Mouse (Mus musculus) midbrain, embryonic 11.5 days (tissue): ENCODE data around the gene Atg101. TPM values are rescaled to one million over a fixed set of nuclear protein-coding genes. Genes with fewer than 3 reads are reported as not detected.
A peak's percentile ranks its signal among the peaks of the same experiment; 100 is the strongest.

ENCODE experiments used
- ATAC-seq: fragments of 200-750 bp; cut with Nextera tagmentation; 2 replicates; pipeline ENCODE4 v1.8.0; 2017; ENCODE audit warnings: moderate TSS enrichment, moderate library complexity; ENCODE audit not compliant: low FRiP score
- DNase-seq: peaks from one replicate; pipeline ENCODE4 v3.0.0; 2015; ENCODE audit warnings: low spot score; ENCODE audit errors: missing footprints
- H3K27ac ChIP-seq: fragments of 300-500 bp; sonication (generic); 2 replicates; pipeline ENCODE4 v1.5.1; 2014; ENCODE audit warnings: low read depth, low read length
- H3K27me3 ChIP-seq: fragments of 300-500 bp; sonication (generic); 2 replicates; pipeline ENCODE4 v1.6.1; 2014; ENCODE audit warnings: mild to moderate bottlenecking, low read length, moderate library complexity, mixed read lengths; ENCODE audit not compliant: control insufficient read depth, insufficient read depth
- H3K36me3 ChIP-seq: fragments of 300-500 bp; sonication (generic); 2 replicates; pipeline ENCODE4 v1.6.1; 2014; ENCODE audit warnings: mild to moderate bottlenecking, low read length, moderate library complexity, mixed read lengths; ENCODE audit not compliant: control insufficient read depth, insufficient read depth
- H3K4me1 ChIP-seq: fragments of 300-500 bp; sonication (generic); 2 replicates; pipeline ENCODE4 v1.6.1; 2014; ENCODE audit warnings: low read length; ENCODE audit not compliant: control insufficient read depth, insufficient read depth
- H3K4me2 ChIP-seq: fragments of 300-500 bp; sonication (generic); 2 replicates; pipeline ENCODE4 v1.6.1; 2014; ENCODE audit warnings: mild to moderate bottlenecking, moderate library complexity
- H3K4me3 ChIP-seq: fragments of 300-500 bp; sonication (generic); 2 replicates; pipeline ENCODE4 v1.5.1; 2014; ENCODE audit warnings: low read depth, low read length
- H3K9ac ChIP-seq: fragments of 300-500 bp; sonication (generic); 2 replicates; pipeline ENCODE4 v1.6.1; 2014; ENCODE audit warnings: low read length
- H3K9me3 ChIP-seq: fragments of 300-500 bp; sonication (generic); 2 replicates; pipeline ENCODE4 v1.6.1; 2016; ENCODE audit warnings: low read length; ENCODE audit not compliant: control insufficient read depth
- WGBS: fragments of 180-500 bp; shearing (Covaris S2); extraction: QIAGEN DNeasy Blood & Tissue Kit; methylation state at CpG from one replicate; pipeline ENCODE4 v1.1.7; 2014; 5-methylcytosine and 5-hydroxymethylcytosine counted together
- polyA plus RNA-seq: library from polyadenylated mRNA; unstranded; fragments of >200 nt; fragmentation: Nextera tagmentation; extraction: Ambion mirVana; gene quantifications from 2 replicates; pipeline ENCODE4 v1.2.1, GENCODE M21; 2014

Atg101 gene
- polyA plus RNA-seq, 1 experiment from 2014 or later: 67.4 TPM

DNA sequence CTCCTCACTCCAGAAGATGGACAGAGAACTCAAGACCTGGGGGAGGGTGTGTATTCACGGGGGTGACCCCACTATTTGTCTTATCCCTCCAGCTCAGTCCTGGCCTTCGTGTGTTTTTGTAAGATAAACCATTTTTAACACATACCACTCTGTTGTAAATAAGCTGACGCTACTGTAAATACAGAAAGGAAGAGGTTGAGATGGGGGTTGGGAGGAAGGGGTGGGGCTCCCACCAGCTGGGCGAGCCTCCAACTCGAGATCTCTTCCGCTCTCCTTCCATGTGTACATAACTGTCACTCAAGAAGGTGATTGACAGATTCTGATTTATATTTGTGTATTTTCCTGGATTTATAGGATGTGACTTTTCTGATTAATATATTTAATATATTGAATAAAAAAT is 9.7 kb upstream of the Atg101 start:
- Histone ChIP-seq H3K4me1 (peaks cover 5% of the 10 kb centered on the region; the same call in 1 of the 2 replicates), H3K9me3 (no peaks in the 10 kb centered on the region), H3K9ac (no peak overlapping the region), H3K27ac (no peak overlapping the region), H3K36me3 (no peaks in the 10 kb centered on the region), H3K4me3 (no peak overlapping the region), H3K4me2 (no peak overlapping the region), H3K27me3 (no peaks in the 10 kb centered on the region)
- DNase-seq: no peak
- WGBS: 87% methylated on average over 6 of the region's 6 CpGs
- ATAC-seq: no peak

DNA sequence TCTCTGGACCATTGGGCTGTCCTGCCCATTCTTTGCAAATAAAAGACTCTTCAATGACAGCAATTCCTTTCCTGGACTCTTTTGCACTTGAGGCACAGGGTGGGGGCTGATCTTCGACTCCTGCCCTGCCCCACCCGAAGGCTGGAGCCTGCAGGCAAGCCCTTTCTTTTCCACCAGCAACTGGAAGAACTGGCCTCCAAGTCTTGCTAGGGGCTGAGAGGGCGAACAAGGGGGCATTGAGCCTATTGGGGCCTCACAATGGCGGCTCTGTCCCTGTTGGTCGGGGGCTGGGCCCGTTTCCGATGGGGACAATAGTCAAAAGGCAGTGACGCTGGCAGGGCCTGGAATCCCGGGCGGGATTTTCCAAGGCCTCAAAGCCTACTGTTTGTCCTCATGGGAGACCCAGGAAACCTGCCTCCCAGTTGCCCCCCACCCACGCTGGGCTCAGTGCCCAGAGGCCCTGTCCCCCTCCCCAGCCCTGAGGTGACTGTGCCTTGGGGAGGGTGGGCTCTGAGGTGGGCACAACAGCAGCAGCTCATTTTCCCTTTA is 6.6 kb upstream of the Atg101 start:
- Histone ChIP-seq H3K4me3 (no peak overlapping the region), H3K9ac (no peak overlapping the region), H3K9me3 (no peaks in the 10 kb centered on the region), H3K27ac (peak overlapping the region; percentile 15; the same call in 1 of the 2 replicates), H3K4me1 (peaks cover 5% of the 10 kb centered on the region; the same call in 1 of the 2 replicates), H3K36me3 (no peaks in the 10 kb centered on the region), H3K27me3 (no peaks in the 10 kb centered on the region), H3K4me2 (no peak overlapping the region)
- 14% methylated on average over 11 of the region's 11 CpGs for WGBS
- ATAC-seq (peak; percentile 81), DNase-seq (no peak)

GRCm38 (mm10) chr15:101278589-101278988 is 5.5 kb upstream of the Atg101 start:
- Histone ChIP-seq H3K4me2 (no peak overlapping the region), H3K4me3 (no peak overlapping the region), H3K36me3 (no peaks in the 10 kb centered on the region), H3K9ac (no peak overlapping the region), H3K9me3 (no peaks in the 10 kb centered on the region), H3K27me3 (no peaks in the 10 kb centered on the region), H3K27ac (no peak overlapping the region), H3K4me1 (peaks cover 5% of the 10 kb centered on the region; the same call in 1 of the 2 replicates)
- DNase-seq (no peak), ATAC-seq (no peak)
- 67% methylated on average over 5 of the region's 5 CpGs for WGBS

DNA sequence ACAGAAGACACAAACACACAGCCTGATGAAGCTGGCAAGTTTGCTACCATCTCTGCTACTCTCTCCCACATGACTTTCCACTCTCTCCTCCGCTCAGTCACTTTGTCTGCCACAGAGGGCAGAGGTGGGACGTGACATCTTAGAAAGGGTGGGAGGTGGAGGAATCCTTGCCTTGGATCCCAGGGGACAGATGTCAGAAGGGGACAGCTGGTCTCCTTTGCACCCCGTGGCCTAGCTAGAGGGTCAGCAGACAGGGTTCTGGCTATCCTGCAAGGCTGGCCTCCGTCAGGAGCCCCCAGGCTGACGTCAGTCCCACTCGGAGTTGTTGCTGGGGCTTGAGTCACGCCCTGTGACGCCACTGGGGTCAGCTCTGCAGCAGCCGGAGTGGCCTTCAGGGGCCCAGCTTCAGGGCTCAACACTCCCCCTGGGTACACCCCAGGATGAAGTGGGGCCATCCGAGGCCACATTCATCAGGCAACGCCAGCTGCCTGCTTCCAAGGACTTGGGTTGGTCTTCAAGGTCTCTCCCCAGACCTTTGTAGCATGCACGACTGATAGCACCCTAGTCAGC is 4.6 kb upstream of the Atg101 start:
- DNase-seq (no peak), ATAC-seq (no peak)
- H3K36me3 ChIP-seq: no peaks in the 10 kb centered on the region
- WGBS: 72% methylated on average over 12 of the region's 12 CpGs
- H3K27ac ChIP-seq: no peak overlapping the region
- no peak overlapping the region for H3K4me2 ChIP-seq
- peaks cover 5% of the 10 kb centered on the region for H3K4me1 ChIP-seq
- H3K9me3 ChIP-seq: no peaks in the 10 kb centered on the region
- H3K27me3 ChIP-seq: no peaks in the 10 kb centered on the region
- no peak overlapping the region for H3K4me3 ChIP-seq
- H3K9ac ChIP-seq: no peak overlapping the region

- Histone ChIP-seq H3K4me2 (no peak overlapping the region), H3K4me3 (no peak overlapping the region), H3K27me3 (no peaks in the 10 kb centered on the region), H3K4me1 (peaks cover 9% of the 10 kb centered on the region), H3K9me3 (no peaks in the 10 kb centered on the region), H3K36me3 (no peaks in the 10 kb centered on the region), H3K9ac (no peak overlapping the region), H3K27ac (no peak overlapping the region)
- WGBS: 75% methylated on average over 5 of the region's 5 CpGs
- DNase-seq (no peak), ATAC-seq (no peak)
These were observed 1.6 kb upstream of the Atg101 start for GRCm38 (mm10) chr15:101282471-101282870.

- whole genome bisulfite sequencing: 3% methylated on average over 26 of the region's 26 CpGs
- peak; percentile 36; the same call in 1 of the 2 replicates for ATAC-seq
- H3K4me2 ChIP-seq: peak overlapping the region; percentile 65
- no peaks in the 10 kb centered on the region for H3K36me3 ChIP-seq
- peak overlapping the region; percentile 93 for H3K4me3 ChIP-seq
- no peaks in the 10 kb centered on the region for H3K9me3 ChIP-seq
- peak overlapping the region; percentile 86 for H3K9ac ChIP-seq
- peak; percentile 95 for DNase-seq
- H3K4me1 ChIP-seq: peaks cover 7% of the 10 kb centered on the region
- no peaks in the 10 kb centered on the region for H3K27me3 ChIP-seq
- H3K27ac ChIP-seq: no peak overlapping the region
These were observed 725 bp upstream of the Atg101 start for GRCm38 (mm10) chr15:101283183-101283910.

GRCm38 (mm10) chr15:101286129-101286770 is 2.2 kb downstream of the Atg101 start:
- ATAC-seq (no peak), DNase-seq (no peak)
- Histone ChIP-seq H3K36me3 (peaks cover 3% of the 10 kb centered on the region; the same call in 1 of the 2 replicates), H3K4me1 (peaks cover 7% of the 10 kb centered on the region), H3K4me3 (no peak overlapping the region), H3K9ac (no peak overlapping the region), H3K4me2 (no peak overlapping the region), H3K9me3 (no peaks in the 10 kb centered on the region), H3K27me3 (no peaks in the 10 kb centered on the region), H3K27ac (no peak overlapping the region)
- WGBS: 66% methylated on average over 9 of the region's 9 CpGs

DNA sequence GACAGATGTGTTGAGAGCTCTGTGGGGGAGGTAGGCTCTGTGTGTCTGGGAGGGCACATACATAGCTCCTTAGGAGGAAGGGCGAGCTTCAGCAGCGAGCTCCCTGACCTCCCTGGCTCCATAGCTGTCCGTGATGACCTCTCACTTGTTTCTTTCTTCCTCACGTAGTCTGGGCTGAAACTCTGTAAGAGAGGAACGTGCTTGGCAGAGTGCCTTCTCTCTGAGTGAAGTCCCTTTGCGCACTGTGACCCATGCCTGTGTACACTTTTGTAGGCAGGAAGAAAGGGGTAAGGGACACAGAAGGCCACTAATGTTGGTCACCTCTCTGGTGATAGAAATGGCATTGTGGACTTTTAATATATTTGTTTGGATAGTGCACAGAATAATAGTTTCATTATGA is 3.3 kb downstream of the Atg101 start:
- Histone ChIP-seq H3K9me3 (no peaks in the 10 kb centered on the region), H3K4me1 (peaks cover 7% of the 10 kb centered on the region), H3K4me2 (no peak overlapping the region), H3K27ac (no peak overlapping the region), H3K27me3 (no peaks in the 10 kb centered on the region), H3K4me3 (no peak overlapping the region), H3K36me3 (peaks cover 3% of the 10 kb centered on the region; the same call in 1 of the 2 replicates), H3K9ac (no peak overlapping the region)
- DNase-seq: no peak
- ATAC-seq: no peak
- whole genome bisulfite sequencing: 93% methylated on average over 6 of the region's 6 CpGs

- no peak overlapping the region for H3K4me3 ChIP-seq
- no peaks in the 10 kb centered on the region for H3K9me3 ChIP-seq
- WGBS: 97% methylated on average over 15 of the region's 15 CpGs
- H3K4me2 ChIP-seq: no peak overlapping the region
- no peak overlapping the region for H3K9ac ChIP-seq
- H3K4me1 ChIP-seq: no peaks in the 10 kb centered on the region; the same call in 1 of the 2 replicates
- H3K36me3 ChIP-seq: peaks cover 3% of the 10 kb centered on the region; the same call in 1 of the 2 replicates
- DNase-seq (no peak), ATAC-seq (no peak)
- no peak overlapping the region for H3K27ac ChIP-seq
- no peaks in the 10 kb centered on the region for H3K27me3 ChIP-seq
These were observed 6.3 kb downstream of the Atg101 start for GRCm38 (mm10) chr15:101290354-101290753.
